Mouse (Mus musculus) spleen, postnatal 10 days (tissue): ENCODE data around the gene Tas2r143.
A peak's percentile ranks its signal among the peaks of the same experiment; 100 is the strongest.

ENCODE experiments used
- DNase-seq, 2 experiments: peaks; one replicate each; pipeline ENCODE4 v3.0.0; 2021 to 2022; ENCODE audit warnings: low spot score in 2 of 2

Gene Tas2r143

DNA sequence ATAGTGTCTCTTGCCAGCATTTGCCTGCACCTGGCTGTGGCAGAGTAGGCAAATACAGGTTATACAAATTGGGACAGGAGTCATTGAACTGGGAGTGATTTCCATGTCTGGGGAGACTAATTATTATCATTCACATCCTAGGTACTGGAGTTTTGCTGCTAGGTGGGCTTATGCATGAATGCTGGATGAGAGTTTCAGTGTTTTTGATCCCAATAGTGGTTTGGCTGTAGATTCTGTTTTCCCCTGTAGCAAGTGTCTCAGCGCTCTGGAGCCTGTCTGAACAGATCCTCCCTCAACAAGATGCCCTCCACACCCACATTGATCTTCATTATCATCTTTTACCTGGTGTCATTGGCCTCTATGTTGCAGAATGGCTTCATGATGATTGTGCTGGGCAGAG lies at the start of gene Tas2r143:
Gene Tas2r143, plus strand, starts transcription at position 301 of the 400 bp plus-strand sequence.
- no peak for DNase-seq

GRCm38 (mm10) chr6:42350968-42351775 lies 48.9 kb upstream of the Tas2r143 start:
- DNase-seq: no peak

- peak in 1 of 2 experiments; percentile 32 for DNase-seq
These were observed 48.1 kb upstream of the Tas2r143 start for GRCm38 (mm10) chr6:42351776-42352485.

DNA sequence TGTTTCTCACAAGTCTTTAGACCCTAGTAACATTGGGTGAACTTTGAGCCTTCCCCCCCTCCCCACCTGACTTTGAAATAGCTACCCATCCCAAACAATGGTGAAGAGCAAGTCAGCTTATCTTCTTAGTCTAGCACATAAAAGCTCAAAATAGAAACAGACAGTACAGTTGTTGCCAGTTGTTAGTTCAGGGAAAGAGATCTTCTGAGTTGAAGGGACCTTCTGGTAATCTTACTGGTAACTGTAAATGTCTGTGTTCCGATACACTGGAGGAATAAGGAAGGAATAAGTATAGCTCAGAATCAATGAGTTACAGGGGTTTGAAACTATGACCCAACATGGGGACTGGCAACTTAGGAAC lies 47.6 kb upstream of the Tas2r143 start:
- no peak for DNase-seq

GRCm38 (mm10) chr6:42353180-42353579 lies 46.9 kb upstream of the Tas2r143 start:
- peak in 1 of 2 experiments; percentile 37 for DNase-seq

GRCm38 (mm10) chr6:42354076-42355019 lies 45.7 kb upstream of the Tas2r143 start:
- no peak for DNase-seq

DNA sequence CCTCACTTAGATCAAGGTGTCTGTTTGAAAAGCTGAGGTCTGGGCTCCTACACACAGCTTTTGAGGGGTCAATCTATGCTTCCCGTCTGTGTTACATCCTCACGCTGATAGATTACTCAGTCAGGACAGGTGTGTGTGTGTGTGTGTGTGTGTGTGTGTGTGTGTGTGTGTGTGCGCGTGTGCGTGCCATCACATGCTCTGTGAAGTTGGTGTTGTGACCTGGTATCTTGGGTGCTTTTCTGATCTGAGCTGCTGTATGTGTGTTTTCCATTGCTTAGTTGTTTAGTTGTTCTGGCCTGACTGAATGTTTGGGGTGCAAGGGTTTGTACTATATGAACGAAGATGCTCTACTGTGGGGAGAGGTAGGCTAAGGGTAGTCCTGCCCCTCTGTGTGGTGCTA lies 44.7 kb upstream of the Tas2r143 start:
- no peak for DNase-seq

- DNase-seq: no peak
These were observed 44.0 kb upstream of the Tas2r143 start for GRCm38 (mm10) chr6:42355794-42356600.

- DNase-seq: no peak
These were observed 43.1 kb upstream of the Tas2r143 start for GRCm38 (mm10) chr6:42356913-42357312.

GRCm38 (mm10) chr6:42357901-42358300 lies 42.1 kb upstream of the Tas2r143 start:
- DNase-seq: no peak

GRCm38 (mm10) chr6:42358901-42359300 lies 41.1 kb upstream of the Tas2r143 start:
- no peak for DNase-seq

DNA sequence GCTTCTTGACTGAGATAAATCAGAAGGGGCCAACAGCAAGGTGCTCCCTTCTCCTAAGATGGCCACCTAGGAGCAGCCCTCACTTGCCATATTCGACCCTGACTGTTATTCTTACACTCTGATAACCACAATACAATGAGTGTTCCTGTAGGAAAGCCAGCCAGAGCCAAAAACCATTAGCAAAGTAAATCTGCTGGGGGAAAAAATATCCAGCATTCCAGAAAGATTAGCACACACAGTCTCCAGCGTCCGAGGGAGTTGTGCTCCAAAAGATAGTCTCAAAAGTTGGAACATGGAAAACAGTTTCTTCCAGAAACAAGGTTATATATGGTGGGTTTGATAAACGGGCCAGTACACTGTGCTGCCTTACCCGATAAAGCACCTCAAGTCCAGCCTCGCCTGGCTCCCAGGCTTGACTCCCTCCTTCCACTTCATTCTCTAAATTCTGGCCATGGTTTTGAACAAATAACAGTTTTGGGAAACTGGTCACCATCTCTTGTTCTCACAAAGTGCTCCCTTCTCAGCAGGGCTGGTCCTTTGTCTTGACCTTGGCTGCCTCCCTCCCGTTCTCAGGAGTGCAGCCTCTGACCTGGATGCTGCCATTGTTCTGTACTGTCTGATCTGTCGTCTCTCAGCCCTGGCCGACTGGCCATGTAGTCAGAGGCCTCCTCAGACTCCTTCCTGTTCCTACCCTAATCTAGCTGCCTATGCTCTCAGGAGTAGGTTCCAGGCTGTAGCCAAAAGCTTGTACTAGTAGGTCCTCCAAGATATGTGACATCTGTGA lies 40.5 kb upstream of the Tas2r143 start:
- no peak for DNase-seq

DNA sequence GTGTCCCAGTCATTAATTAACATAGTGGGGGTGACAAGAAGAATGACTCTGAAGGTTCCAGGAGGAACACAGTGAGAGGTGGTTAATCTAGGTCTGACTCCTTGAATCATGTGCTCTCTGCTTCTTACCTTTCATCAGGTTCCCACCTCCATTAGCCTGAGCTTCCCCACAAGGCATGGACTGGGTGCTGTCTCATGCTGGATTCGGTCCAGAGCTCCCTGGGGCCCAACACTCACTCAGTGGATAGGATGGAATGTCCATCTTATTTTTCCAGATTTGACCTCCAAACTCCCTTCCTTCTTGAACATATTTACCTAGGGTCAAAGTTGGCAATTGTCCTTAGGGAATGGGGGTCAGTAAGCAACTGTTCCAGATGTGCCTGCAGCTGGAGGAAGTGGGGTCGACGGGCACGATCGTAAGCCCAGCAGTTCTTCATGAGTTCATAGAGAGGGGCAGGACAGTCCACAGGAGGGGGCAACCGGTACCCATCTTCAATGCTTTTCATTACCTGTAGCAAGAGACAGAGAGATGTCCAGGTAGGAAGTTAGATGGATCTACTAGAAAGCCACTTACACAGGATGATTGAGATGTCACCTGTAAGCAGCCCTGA lies 39.7 kb upstream of the Tas2r143 start:
- DNase-seq: no peak

GRCm38 (mm10) chr6:42361041-42361895 lies 38.8 kb upstream of the Tas2r143 start:
- DNase-seq: no peak

DNA sequence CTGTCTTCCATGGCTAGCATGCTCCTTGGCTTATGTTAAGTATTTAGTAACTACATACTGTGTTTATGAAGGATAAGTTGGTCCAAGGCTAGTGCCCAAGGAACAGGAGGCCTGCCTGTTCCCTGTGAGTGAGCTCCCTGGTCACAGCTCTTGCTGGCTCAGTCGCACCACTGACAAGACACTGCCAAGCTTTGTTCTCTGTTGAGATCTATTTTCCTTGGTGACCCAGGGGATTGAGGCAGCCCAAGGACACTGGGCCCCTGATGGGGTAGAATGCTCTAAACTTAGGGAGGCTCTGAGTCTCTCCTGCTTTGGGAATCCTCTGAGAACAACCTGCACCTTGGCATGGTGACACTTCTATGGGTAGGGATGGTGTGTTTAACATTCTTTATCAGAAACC lies 38.0 kb upstream of the Tas2r143 start:
- DNase-seq: no peak

GRCm38 (mm10) chr6:42362497-42362896 lies 37.5 kb upstream of the Tas2r143 start:
- DNase-seq: no peak

- no peak for DNase-seq
These were observed 37.1 kb upstream of the Tas2r143 start for GRCm38 (mm10) chr6:42362974-42363373.

DNA sequence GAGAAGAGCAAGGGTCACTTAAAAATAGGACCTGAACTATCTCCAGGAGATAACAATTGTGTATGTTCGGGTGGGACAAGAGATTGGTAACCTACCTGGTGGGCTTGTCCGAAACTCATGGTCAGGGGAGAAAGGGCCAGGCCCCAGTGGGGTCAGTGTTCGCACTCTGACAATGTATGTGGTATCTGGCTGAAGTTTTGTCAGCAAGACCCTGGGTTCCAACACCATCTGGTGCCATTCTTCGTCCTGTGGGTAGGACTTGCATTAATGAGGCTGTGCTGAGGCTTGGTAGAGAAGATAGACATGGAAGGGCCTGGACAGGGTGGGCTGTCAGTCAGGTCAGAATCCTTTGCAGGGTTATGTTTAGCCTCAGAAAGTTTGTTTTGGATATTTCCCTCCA lies 36.0 kb upstream of the Tas2r143 start:
- no peak for DNase-seq

- DNase-seq: no peak
These were observed 35.4 kb upstream of the Tas2r143 start for GRCm38 (mm10) chr6:42364607-42365006.
